Mouse (Mus musculus) layer of hippocampus, adult 2 months (tissue): Measurements from ENCODE around the gene Gm21983. TPM values are rescaled to one million over a fixed set of nuclear protein-coding genes. Genes with fewer than 3 reads are reported as not detected.

Experiments
- DNase-seq, 2 experiments: peaks; one replicate each; pipeline ENCODE4 v3.0.0; 2022; ENCODE audit warnings: low spot score in 2 of 2
- H3K27ac ChIP-seq: fragments of 200-600 bp; 2 replicates; pipeline ENCODE4 v1.8.1; 2022
- H3K4me3 ChIP-seq: fragments of 200-600 bp; 2 replicates; pipeline ENCODE4 v1.8.1; 2022; ENCODE audit warnings: mild to moderate bottlenecking
- CTCF ChIP-seq: fragments of 200-600 bp; conservative IDR thresholded peaks from 2 replicates; pipeline ENCODE4 v1.8.1; 2022; ENCODE audit warnings: antibody characterized with exemption, mild to moderate bottlenecking, moderate library complexity
- total RNA-seq, 2 experiments: library from RNA; stranded (reverse); gene quantifications; 2 replicates each; pipeline ENCODE4 v1.2.3; 2021

Gm21983 gene
- total RNA-seq, 2 experiments from 2014 or later, result not detected

- DNase-seq, result peak; percentile 99 to 100
- H3K4me3 ChIP-seq, result peak within 1 kb of the TSS; percentile 79
- peak; percentile 79 for TF ChIP-seq CTCF
- H3K27ac ChIP-seq, result peak within 1 kb of the TSS; percentile 92
These were observed 2.3 kb downstream of the Gm21983 start, which contains the start of gene Rab4b for GRCm38 (mm10) chr7:27178324-27179216. Gene Rab4b, minus strand, starts transcription at chr7:27178896.

- no peak for TF ChIP-seq CTCF
- DNase-seq, result no peak
- peak overlapping the region; percentile 79 for H3K4me3 ChIP-seq
- peak overlapping the region; percentile 92 for H3K27ac ChIP-seq
These were observed 3.0 kb downstream of the Gm21983 start for GRCm38 (mm10) chr7:27177942-27178323.

- no peak for TF ChIP-seq CTCF
- no peak for DNase-seq
- no peak overlapping the region for H3K27ac ChIP-seq
- no peak overlapping the region for H3K4me3 ChIP-seq
These were observed 6.0 kb downstream of the Gm21983 start for GRCm38 (mm10) chr7:27174896-27175295.

- Histone ChIP-seq H3K27ac (no peak overlapping the region), H3K4me3 (no peak overlapping the region)
- no peak for DNase-seq
- no peak for TF ChIP-seq CTCF
These were observed 6.4 kb downstream of the Gm21983 start for GRCm38 (mm10) chr7:27174496-27174895.

- DNase-seq, result no peak
- no peak overlapping the region for H3K4me3 ChIP-seq
- no peak overlapping the region for H3K27ac ChIP-seq
- TF ChIP-seq CTCF, result no peak
These were observed 9.9 kb downstream of the Gm21983 start for GRCm38 (mm10) chr7:27170981-27171380.

GRCm38 (mm10) chr7:27168371-27168770 lies 12.5 kb downstream of the Gm21983 start:
- no peak overlapping the region for H3K4me3 ChIP-seq
- H3K27ac ChIP-seq, result no peak overlapping the region
- no peak for DNase-seq
- no peak for TF ChIP-seq CTCF

GRCm38 (mm10) chr7:27167475-27168094 lies 13.3 kb downstream of the Gm21983 start:
- DNase-seq, result no peak
- no peak for TF ChIP-seq CTCF
- Histone ChIP-seq H3K27ac (peak overlapping the region; percentile 99), H3K4me3 (peak overlapping the region; percentile 91)

GRCm38 (mm10) chr7:27166614-27167474 lies 14.0 kb downstream of the Gm21983 start, which contains the start of gene Egln2:
Gene Egln2, minus strand, starts transcription at chr7:27166802.
- Histone ChIP-seq H3K27ac (peak within 1 kb of the TSS; percentile 99), H3K4me3 (peak within 1 kb of the TSS; percentile 91)
- peak; percentile 94 to 95 for DNase-seq
- no peak for TF ChIP-seq CTCF

- Histone ChIP-seq H3K4me3 (peak overlapping the region; percentile 91), H3K27ac (peak overlapping the region; percentile 99)
- no peak for TF ChIP-seq CTCF
- DNase-seq, result peak; percentile 71 to 78
These were observed 14.7 kb downstream of the Gm21983 start for GRCm38 (mm10) chr7:27166229-27166613.

- no peak for DNase-seq
- Histone ChIP-seq H3K4me3 (peak overlapping the region; percentile 91), H3K27ac (peak overlapping the region; percentile 99)
- TF ChIP-seq CTCF, result no peak
These were observed 15.2 kb downstream of the Gm21983 start for GRCm38 (mm10) chr7:27165696-27166095.

- DNase-seq, result no peak
- no peak for TF ChIP-seq CTCF
- peak overlapping the region; percentile 99 for H3K27ac ChIP-seq
- H3K4me3 ChIP-seq, result peak overlapping the region; percentile 91
These were observed 15.8 kb downstream of the Gm21983 start for GRCm38 (mm10) chr7:27165007-27165655.
